Mouse (Mus musculus) ES-CJ7 (cell line): ENCODE results near the gene Rsph14.

Experiments
- DNase-seq: peaks from one replicate; pipeline ENCODE4 v3.0.0; 2011; ENCODE audit warnings: low read depth, low spot score

Rsph14 gene

DNA sequence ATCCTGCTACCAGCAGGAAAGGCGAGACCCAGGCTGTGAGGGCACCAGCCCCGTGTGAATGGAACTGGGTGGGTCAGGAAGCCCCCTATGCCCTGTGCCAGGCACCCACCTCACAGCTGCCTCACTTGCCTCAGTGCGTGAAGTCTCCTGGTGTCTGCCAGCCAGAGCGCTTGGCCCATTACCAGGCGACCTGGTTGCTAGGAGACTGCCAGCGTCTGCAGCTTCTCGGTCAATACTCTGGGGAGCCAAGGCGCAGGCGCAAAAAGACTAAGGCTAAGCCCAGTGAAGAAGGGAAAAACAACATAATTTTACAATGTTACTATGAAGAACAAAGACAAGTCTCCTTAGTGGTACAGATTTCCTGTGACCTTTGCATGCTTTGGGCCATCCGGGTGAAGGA, at the start of gene Rsph14:
TSS of gene Rsph14 (minus strand) at position 192 of the 400 bp plus-strand sequence.
- no peak for DNase-seq

DNA sequence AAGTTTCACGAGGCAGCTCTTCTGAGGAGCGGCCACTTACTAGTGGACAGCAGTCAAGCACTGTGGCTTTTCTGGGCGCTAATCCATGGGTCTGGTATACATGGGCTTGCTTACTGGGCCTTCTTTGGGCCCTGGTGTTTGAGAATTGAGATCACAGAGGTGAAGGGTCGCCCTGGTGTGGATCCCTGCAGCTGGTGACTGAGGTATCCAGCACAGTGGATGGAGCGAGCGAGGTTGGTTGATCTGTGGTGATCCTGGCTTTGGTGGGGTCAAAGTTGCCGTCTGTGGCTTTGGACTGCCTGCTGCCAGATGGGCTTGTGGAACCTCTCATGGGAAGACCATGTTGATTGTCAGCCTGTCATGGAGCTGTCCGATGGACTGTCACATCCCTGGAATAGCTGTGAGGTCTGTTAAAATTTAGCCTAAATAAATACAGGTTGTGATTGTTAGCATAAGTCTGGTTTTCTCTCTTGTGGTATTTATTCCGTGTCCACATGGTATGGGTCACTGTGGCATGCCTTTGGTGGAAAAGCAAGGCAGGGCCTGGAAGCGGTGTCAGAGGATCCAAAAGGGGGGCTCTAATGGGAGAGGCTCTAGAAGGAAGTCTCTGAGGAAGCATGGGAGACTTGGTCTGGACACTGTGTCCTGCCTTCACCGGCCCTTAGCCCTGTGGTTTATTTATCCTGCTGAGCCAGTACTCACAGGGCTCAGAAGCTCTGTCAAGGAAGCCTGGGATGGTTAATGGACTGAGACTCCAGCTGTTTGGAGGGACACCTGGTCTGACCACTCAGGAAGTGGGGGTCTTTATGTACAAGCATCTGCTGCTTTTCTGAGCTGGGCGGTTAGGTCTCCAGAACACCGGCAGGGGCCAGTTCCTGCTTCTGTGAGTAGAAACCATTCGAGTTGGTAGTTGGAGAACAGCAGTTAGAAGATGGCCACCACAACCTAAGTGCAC, 46.1 kb upstream of the Rsph14 start:
- no peak for DNase-seq

DNA sequence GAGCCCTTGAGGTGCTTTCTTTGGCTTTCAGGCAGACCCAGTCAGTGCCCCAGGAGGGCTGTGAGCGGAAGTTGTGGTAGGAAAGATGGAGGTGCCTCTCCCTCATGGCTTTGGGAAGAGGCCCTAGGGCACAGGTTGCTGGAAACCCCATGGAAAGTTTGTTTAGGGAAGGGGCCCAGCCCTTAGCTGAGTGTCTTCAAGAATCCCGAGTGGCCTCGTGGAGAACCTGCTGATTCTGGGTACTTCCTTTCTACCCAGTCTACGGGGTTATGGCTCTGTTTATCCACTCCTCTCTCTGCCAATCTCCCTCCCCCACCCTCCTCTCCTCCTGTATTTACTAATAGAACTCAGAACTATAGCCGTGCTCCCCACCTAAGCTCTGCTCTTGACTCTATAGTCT, 43.3 kb upstream of the Rsph14 start:
- DNase-seq: no peak

DNA sequence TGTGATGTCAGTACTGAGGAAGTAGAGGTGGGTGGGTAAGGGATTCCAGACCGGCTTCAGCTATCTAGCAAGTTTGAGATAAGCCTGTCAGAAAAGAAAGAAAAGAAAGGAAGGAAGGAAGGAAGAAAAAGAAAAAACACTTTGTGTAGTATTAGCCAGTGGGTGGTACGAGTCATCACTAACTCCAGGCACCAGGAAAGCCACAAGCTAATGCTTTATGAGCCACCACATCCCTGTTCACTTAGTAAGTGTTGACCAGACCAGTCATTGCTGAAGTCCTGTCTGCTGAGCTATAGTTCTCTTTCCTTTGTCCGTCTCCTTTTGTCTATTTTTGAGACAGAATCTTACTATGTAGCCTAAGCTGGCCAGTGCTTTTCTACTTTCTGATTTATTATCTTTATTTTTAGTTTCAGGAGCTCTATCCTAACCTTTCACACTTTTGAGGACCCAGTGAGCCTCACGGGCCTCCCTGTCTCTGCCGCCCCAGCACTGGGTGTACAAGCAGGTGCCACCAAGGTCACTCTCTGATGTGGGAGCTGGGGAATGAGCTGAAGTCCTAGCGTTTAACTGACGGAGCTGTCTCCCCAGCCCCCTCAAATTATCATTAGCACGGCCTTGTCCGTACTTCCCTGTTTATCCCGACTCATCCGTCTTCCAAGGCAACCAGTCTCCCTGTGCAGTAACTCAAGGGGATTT, 38.0 kb upstream of the Rsph14 start:
- no peak for DNase-seq

DNA sequence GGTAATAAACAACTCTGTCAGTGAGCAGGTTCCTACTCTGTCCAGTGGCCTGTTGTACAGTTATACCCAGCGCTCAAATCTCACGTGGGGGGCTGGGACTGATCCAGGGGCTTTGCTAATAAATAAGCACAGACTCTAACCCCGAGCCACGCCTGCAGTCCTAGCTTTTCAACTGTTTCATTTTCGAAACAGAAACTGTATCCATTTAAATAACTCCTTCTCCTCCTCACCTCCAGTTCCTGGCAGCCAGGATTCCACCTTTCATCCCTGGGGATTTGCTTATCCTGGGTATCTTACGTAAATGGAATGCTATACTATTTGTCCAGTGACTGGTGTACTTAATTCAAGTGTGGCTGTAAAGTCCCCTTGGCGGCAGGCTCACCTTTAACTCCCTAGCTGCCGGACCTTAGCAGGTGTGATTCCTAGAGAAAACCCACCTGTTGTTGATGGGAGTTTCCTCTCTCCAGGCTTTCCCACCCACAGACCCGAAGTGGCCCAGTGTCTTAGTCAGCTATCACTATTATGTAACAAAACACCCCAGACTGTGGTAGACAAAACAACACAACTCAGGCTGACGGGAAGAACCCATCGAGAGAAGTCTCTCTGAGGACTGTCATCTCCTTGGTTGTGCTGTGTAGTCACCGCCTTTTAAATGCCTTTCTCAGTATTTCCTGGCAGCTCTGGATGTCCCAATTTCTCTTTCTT, 36.4 kb upstream of the Rsph14 start:
- no peak for DNase-seq

DNA sequence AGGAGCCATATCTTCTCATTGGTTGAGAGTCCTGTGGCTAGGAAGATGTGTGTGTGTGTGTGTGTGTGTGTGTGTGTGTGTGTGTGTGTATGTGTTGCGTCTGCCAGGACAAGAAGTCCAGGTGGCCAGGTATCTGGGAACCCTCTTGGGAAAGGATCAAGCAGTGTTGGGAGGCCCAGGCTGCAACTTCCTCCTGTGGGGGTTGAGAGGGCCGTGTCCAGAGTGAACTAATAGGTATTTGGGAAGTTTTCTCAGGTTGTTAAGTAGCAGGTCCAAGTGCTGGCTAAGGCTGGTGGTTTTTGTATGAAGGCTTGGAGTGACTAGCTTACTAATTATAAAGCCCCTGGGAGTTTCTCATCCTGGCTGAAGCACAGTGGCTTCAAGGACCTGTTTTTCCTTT, 35.7 kb upstream of the Rsph14 start:
- DNase-seq: no peak

DNA sequence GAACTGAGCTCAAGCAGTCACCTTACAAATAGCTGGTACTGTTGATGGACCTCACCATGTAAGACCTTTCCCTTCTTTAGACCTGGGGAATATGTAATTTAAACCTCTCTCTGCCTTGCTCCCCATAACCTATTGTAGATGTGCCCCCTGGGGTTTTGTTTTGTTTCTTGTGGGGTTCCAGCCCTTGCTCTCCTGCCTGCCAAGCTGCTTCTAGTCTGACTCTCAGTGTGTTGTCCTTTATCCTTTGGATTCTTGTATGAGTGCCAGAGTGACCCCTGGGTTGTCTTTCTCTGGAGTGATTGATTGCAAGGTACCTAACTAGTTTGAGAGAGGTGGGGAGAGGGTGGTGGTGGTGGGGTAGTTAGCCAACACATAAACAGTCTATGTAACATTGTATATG, 35.1 kb upstream of the Rsph14 start:
- DNase-seq: no peak

DNA sequence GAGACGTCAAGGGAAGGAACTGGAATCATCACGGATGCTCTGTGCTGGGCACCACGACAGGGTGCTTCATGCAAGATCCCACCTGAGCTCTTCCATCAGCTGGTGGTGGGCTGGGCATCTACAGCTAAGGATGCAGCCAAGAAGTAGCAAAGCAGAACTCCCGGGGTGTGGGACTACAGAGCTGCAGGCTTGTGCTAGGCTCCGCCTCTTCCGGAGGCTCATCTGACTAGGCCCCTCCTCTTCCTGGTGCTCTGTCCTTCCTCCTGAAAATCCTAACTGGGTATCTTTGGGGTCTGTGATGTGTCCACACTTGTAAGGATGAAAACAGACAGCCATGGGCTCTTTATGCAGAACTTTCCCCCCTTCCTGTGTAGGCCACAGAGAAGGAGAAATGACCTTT, 33.3 kb upstream of the Rsph14 start:
- DNase-seq: peak; percentile 25

DNA sequence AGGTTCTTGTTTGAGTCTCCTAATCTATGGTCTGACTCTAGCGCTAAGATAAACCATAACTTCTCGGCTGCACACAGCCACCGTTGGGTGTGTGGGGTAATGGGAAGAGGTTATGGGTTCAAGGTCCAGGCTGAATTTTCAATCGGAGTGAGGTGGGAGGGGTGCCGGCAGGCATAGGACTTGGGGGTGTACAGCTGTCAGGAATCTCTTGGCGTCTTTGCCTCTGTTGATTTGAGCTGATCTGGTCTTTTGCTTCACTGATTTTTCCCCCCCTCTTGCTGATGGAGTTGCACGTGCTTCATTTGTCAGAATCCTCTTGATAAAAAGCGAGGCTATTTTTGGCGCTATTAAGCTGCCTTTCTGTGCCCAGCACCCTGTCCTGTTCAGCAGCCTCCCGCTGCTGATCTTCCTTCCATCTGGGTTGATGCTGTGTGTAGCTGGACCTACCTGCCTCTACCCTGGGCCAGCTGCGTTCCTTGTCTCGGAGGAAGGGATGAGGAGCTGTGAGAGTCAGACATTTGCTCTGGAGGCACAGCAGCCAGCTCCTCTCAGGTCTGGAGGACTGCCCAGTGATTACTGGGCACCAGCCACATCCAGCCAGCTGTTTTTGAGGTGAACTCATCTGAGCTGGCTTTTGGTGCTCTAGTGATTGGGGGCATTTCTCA, 31.0 kb upstream of the Rsph14 start:
- no peak for DNase-seq

DNA sequence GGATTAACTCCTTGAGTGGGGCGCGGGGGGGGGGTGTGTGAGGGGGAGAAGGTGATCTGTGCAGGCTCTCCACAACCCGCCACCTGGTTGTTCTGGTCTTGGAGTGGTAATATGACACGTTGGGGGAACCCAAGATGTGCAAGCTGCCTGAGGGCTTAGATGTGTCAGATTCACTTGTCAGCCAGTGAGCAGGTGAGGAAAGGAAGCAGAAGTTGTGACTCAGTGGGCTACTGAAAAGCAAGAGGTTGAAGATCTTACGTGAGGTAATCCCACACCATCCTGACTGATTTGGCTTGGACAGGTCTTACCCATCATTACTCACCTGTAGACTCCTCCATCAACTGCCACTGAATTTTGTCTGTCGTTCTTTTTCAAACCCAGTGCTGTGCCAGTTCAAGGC, 30.2 kb upstream of the Rsph14 start:
- no peak for DNase-seq

DNA sequence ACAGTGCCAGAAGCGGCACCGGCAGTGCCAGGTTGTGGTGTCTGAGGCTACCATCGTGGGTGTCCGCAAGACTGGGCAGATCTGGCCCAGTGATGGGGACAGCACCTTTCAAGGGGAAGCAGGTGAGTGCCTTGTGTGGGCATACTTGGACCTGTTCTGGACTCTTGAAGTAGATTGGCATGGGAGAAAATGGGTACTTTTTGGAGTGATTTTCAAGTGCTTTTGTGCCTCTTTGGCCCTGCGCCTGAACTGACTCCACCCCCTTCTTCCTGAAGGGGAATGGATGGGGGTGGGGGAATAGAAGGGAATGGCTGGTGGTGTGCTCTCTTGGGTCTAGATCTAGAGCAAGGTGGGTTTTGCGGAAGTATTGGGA, 29.8 kb upstream of the Rsph14 start:
- DNase-seq: no peak

DNA sequence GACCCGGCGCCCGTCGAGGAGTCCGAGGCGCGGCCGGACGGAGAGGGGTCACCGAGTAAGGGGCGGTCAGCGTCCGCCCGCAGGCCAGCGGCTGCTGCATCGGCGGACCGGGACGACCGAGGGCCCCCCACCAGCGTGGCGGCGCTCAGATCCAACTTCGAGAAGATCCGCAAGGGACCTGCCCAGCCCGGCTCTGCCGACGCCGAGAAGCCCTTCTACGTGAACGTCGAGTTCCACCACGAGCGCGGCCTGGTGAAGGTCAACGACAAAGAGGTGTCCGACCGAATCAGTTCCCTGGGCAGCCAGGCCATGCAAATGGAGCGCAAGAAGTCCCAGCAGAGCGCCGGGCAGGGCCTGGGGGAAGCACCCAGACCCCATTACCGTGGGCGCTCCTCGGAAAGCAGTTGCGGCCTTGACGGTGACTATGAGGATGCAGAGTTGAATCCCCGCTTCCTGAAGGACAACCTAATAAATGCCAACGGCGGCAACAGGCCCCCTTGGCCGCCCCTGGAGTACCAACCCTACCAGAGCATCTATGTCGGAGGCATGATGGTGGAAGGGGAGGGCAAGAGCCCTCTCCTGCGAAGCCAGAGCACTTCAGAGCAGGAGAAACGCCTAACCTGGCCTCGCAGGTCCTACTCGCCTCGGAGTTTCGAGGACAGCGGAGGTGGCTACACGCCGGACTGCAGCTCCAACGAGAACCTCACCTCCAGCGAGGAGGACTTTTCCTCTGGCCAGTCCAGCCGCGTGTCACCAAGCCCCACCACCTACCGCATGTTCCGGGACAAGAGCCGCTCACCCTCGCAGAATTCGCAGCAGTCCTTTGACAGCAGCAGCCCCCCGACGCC, 29.2 kb upstream of the Rsph14 start:
- DNase-seq: no peak

DNA sequence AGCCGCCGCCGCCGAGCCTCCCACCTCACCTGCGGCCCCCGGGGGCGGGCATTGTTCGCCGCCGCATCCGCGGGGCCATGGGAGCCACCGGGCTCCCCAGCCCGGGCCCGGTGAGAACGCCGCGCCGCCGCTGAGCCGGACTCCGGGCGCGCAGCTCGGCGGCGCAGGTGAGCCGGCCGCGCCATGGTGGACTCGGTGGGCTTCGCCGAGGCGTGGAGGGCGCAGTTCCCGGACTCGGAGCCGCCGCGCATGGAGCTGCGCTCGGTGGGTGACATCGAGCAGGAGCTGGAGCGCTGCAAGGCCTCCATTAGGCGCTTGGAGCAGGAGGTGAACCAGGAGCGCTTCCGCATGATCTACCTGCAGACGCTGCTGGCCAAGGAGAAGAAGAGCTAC, 28.5 kb upstream of the Rsph14 start:
- peak; percentile 16 for DNase-seq

DNA sequence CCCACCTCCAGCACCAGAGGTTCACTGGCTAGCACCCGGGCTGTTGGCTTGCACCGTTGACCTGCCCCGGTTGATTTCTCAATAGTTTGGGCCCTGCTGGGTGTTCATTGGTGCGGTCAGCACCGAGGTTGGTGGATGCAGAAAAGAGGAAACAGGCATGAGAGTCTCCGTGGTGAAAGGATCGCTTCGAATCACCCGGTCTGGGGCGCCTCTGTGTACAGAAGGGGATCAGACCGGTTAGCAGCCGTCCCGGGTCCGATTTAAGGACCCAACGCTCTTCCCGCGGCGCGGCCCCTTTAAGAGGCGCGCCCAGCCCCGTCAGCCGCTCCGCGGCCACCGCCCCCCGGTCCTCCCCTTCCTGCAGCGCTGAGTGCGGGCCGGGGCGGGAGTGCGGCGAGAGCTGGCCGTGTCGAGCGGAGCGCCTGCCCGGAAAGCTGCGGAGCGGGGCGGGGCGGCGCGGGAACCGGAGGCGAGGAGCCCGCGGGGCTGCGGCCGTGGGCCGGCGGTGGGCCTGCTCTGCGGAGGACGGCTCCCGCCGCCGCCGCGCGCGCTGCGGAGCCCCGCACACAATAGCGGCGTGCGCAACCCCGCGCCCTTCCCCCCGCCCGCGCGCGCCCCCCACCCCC, 27.9 kb upstream of the Rsph14 start, which contains the start of gene Bcr:
TSS of gene Bcr (plus strand) at position 376 of the 626 bp plus-strand sequence.
- DNase-seq: peak; percentile 50

DNA sequence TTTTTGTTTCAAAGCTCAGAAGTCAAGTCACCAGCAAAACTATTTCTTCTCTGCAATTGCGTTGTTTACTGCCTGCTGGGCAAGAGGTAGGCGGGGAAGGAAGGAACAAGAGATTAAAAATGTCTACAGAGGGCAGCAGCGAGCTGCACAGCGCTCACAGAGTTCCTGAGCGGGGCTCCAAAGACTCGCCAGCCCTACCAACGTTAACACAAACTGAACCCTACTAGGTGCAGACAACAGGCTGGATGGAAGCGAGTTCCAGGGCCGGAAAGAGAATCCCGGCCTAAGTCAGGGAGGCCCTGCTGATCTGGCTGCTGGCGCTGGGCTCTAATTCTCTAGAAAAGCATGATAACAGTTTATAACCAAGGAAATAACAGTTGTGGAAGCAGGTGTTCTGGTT, 27.0 kb upstream of the Rsph14 start:
- peak; percentile 77 for DNase-seq

DNA sequence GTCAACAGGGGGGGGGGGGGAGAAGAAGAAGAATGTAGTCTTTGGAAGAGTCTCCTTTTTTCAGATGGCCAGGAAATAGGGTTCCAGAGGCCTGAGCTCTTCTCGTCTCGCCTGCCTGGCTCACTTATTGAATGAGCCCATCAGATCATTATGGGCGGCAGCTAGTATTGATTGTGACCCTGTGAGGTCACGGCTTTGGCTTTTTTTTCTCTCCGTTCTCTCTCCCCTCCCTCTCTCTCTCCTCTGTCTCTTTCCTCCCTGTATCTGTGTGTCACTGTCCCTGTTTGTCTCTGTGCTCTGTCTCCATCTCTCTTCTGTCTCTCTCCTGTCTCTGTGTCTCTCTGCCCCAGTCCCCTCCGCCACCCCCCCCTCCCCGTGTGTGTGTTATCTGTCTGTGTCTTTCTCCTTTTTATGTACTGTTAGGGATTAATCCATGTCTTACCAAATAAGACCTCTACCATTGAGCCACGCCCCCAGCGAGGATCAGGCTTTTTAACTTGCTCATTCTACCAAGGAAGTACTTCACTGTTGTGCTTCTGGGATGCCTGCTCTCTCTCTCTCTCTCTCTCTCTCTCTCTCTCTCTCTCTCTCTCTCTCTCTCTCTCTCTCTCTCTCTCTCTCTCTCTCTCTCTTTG, 26.5 kb upstream of the Rsph14 start:
- DNase-seq: peak; percentile 32

DNA sequence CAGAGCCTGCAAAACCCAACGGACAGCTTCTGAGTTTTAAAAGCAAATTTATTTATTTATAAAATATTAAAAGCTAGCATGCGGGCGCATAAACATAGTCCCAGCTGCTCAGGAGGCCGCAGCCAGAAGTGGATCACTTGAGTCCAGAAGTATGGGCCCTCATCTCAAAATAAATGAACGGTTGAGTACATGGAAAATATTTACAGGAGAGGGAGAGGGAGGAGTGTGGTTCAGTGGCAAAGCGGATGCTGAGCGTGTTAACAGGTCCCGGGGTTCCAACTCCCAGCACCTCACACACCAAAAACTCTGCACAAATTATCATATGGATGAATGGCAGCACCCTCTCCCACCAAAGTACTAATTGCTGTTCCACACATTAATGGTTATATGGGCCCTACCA, 25.9 kb upstream of the Rsph14 start:
- no peak for DNase-seq

DNA sequence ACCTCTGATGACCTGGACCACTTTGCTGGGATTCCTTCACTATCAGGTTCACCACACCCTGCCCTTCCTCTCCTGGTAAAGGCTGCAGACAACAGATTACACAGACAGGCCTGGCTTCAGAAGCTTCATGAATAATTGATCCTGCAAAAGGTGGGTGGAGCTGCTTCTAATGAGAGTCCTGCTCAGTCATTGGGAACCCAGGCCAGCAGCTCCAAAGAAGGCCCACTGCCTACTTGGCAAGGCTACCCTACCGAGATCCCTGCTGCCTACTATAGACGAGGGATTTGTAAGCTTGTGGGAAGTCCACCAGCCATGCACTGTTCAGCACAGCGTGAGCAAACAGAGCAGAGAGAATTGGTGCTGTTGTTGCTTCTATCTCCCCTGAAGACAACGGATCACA, 23.9 kb upstream of the Rsph14 start:
- no peak for DNase-seq

DNA sequence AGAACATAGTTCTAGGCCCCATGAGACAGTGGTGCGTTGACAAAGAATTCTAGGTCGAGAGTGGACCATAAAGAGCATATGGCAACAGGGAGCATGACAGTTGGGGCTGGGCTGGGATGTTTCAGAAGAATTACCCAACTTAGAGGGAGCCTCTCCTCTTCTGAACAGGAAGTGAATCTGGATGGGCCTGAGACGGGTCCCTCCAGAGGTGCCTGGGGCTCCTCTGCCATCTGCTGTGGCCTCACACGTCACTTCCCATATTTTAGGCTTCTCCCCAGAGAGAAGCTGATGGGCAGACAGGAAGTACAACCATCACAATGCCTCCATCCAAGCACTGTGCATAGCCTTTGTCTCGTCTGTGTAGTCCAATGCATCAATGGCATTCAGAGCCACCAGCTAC, 23.3 kb upstream of the Rsph14 start:
- DNase-seq: no peak

DNA sequence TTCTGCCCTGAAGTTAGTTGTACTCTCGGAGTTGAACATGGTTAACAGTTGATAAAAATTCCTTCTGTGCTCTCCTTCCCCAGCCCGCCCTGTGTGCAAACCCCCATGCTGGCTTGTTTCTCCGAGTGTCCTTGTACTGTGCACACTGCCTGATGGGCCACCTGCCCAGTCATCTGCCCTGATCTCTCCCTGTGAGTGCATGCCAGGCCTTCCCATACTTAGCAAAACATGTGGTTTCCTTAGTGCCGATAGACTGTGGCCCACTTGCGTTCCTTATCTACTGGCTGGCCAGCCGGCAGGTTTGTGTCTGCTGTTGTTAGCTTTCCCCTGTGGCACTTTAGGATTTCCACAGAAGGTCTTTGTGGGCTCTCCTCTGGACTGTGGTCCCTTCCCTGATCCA, 21.7 kb upstream of the Rsph14 start:
- DNase-seq: no peak
